Mouse (Mus musculus) C2C12 (cell line): ENCODE data around the gene Adipor2.

ENCODE experiments used
- CEBPB ChIP-seq: IDR thresholded peaks from one replicate; pipeline ENCODE4 v1.6.1; 2011; ENCODE audit warnings: low read depth, mild to moderate bottlenecking, control low read depth, moderate library complexity
- CTCF ChIP-seq: IDR thresholded peaks from one replicate; pipeline ENCODE4 v1.5.1; 2011; ENCODE audit not compliant: control insufficient read depth, insufficient read depth, insufficient read length
- FOSL1 ChIP-seq: IDR thresholded peaks from one replicate; pipeline ENCODE4 v1.8.0; 2011; ENCODE audit warnings: mild to moderate bottlenecking, low read length; ENCODE audit not compliant: poor library complexity, insufficient read depth, severe bottlenecking
- MYOD1 ChIP-seq: IDR thresholded peaks from one replicate; pipeline ENCODE4 v1.6.1; 2011; ENCODE audit warnings: low read depth; ENCODE audit not compliant: control insufficient read depth, insufficient read length

- TF ChIP-seq CTCF (no peak), FOSL1 (no peak), MYOD1 (no peak), CEBPB (no peak)
Observed at GRCm38 (mm10) chr6:119337287-119337686, 80.2 kb downstream of the Adipor2 start.
